Mouse (Mus musculus) spleen, adult 2 months (tissue): ENCODE data around the gene Syt6.

ENCODE experiments used
- CTCF ChIP-seq: fragments of 200-500 bp; IDR thresholded peaks from 2 replicates; pipeline ENCODE4 v1.5.1; 2011; ENCODE audit warnings: mild to moderate bottlenecking, inconsistent platforms; ENCODE audit not compliant: insufficient read depth, insufficient read length, insufficient replicate concordance; ENCODE audit errors: extremely low read depth
- POLR2A ChIP-seq: fragments of 200-500 bp; IDR thresholded peaks from 2 replicates; pipeline ENCODE4 v1.6.1; 2011; ENCODE audit warnings: low read depth, low read length, inconsistent platforms

- TF ChIP-seq POLR2A (no peak), CTCF (no peak)
Observed at GRCm38 (mm10) chr3:103535207-103535606, 39.8 kb upstream of the Syt6 start.
